Mouse (Mus musculus) gonadal fat pad, adult 2 months (tissue): ENCODE results near the gene Acer3. TPM values are rescaled to one million over a fixed set of nuclear protein-coding genes. Genes with fewer than 3 reads are reported as not detected.

Experiments
- DNase-seq: peaks from one replicate; pipeline ENCODE4 v3.0.0-alpha.2; 2012; ENCODE audit warnings: low read depth
- polyA plus RNA-seq: library from polyadenylated mRNA; depleted of rRNA; stranded (reverse); fragments of >200 nt; gene quantifications from 2 replicates; pipeline ENCODE4 v1.2.3, GENCODE M21; 2012

Gene Acer3
- polyA plus RNA-seq, 1 experiment: 8.2 TPM

DNA sequence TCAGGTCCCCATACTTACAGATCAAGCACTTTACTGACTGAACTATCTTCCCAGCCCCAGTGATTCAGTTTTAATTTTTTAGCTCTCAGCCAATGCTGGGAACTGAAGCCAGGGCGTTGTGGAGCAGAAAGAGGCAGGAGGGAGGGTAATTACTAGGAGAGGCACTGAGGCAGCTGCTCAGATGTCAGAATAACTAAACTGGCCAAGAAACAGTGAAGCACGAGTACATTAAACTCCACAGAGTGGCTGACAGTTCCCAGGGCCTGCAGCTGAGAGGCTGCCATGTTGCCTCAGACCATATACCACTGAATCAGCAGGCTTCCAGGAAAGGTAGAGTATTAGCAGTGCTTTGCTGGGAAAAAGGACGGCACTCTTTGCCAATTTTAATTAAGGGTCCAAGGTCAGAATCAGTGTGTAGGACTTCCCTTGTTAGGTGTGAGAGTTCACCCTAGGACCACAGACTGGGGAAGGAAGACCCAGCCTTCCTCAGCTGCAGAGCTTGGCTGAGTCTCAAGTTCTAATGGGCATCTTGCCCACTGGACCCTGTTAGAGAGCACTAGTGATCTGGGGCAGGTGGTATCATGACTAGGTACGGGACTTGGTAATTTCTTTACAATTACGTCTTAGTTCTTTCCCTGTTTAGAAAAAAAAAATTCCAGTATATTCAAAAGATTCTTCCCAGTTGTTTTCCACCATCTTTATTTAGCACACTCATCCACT is 11.8 kb upstream of the Acer3 start:
- no peak for DNase-seq

DNA sequence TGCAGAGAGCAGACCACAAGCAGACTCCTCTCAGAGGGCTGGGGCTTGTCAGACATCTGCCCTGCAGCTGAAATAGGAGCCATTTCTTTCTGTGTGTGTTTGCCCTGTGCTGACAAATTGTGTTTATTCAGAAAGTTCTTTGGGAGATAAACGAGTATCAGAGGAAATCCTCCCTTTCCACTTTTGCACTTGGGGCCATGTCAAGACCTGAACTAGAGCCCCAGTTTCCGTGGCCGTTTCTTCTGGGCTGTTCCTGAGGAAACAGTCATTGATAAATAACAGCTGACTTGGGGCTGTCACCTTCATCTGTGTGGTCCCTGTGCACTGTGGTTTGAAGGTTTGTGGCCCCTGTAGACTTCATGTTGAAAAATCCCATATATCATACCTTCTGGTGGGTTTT is 10.9 kb upstream of the Acer3 start:
- no peak for DNase-seq

DNA sequence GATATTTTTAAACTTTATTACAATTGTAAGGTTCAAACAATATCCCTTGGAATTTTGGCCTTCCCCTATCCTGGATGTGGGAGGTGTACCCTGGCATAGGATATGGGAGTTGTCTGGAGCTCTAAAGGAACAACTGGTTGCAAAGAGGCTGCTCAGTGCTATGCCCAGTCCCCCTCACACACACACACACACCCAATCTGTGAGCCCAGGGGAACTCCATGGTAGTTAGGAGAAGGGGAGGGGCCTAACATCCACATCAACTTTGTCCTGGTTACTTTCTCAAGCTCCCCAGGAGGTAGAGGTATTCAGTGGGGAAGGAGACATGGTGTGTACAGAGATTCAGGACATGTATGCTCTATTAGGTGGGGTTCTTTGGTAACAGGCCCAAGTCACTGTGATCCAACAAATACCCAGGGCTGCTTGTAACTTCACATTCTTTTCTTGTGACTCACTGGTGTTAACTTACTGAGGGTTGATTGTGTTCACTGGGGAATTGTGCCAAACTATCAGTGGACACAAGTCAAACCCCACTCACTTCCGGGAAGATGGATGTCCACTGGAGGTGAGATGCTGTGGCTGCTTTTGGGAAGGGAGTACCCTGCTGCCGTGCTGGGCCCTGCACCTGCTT is 9.5 kb upstream of the Acer3 start:
- no peak for DNase-seq

DNA sequence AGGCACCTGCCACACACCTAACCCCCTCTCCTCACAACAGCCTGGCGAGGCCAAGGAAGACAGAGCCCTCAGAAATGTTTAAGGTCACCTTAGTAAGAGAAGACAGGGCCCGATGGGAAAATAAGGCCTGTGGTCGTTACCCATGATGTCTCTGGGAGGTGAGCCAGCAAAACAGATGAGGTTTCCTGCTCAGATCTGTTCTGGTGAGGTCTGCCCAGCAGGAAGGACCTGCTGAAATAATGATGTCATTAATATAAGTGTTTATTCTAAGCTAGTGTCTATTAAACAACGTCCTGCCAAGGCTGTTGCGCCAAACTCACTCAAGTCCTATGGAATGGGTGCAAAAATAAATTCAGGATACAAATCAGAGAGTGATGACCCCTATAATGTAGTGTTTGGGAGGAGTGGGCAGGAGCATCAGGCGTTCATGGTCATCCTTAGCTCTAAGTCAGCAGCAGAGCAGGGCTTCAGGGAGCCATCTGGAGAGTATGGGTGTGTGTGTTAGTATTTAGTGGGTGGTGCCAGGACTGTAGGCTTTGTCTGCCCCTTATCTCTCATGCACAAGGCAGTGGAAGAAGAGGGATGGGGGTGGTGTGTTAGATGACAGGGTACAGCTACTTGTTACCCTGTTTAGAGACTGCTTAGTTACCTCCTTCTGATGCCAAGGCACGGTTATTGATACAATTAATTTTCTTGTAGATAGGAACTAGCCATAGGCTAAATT is 8.8 kb upstream of the Acer3 start:
- no peak for DNase-seq

DNA sequence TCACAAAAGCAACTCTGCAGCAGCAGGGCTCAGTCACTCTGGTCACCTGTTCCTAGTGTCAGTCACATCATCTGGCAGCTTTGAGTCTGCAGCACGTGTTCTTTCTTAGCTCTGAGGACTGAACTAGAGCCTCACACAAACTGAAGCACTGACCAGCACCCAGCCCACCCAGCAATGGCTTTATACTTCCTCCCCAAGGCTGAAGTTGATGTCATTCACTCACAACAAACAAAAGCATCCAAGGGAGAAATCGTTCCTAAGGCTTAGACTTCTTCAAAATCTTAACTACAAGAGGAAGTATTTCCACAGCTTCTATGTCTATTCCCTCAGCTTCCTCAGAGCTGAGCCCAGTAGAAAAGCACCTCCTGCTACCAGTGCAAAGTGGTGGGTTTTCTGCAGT is 7.3 kb upstream of the Acer3 start:
- no peak for DNase-seq

DNA sequence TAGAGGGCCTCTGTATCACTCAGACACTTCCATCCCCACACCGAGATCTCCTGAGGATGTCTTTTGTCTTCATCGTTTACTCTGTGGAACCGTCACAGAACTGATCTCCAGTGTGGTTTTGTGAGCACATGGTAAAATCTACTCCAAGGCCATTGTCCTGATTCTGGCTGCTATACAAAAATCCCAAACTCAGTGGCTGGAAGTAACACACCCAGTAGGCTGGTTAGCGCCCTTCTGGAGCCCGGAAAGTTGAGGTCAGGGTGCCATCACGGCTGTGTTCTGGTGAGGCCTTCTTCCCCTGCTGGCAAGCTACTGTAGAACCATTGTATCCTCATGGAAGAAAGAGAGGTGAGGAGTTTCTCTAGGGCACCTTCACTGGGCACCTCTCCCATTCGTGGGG is 5.0 kb upstream of the Acer3 start:
- no peak for DNase-seq

DNA sequence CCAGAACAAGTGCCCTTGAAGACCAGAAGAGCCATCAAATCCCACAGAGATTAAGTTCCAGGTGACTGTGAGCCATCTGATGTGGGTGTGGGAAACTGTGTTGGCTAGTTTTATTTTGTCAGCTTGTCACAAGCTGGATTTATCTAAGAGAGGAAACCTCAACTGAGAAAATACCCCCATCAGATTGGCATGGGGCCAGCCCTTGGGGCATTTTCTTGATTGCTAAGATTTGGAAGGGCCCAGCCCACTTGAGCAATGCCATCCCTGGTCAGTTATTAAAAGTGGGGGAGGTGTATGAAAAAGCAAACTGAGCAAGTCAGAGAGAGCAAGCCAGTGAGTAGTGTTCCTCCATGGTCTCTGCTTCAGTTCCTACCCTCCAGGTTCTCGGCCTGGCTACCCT is 3.2 kb upstream of the Acer3 start:
- DNase-seq: peak; percentile 86

DNA sequence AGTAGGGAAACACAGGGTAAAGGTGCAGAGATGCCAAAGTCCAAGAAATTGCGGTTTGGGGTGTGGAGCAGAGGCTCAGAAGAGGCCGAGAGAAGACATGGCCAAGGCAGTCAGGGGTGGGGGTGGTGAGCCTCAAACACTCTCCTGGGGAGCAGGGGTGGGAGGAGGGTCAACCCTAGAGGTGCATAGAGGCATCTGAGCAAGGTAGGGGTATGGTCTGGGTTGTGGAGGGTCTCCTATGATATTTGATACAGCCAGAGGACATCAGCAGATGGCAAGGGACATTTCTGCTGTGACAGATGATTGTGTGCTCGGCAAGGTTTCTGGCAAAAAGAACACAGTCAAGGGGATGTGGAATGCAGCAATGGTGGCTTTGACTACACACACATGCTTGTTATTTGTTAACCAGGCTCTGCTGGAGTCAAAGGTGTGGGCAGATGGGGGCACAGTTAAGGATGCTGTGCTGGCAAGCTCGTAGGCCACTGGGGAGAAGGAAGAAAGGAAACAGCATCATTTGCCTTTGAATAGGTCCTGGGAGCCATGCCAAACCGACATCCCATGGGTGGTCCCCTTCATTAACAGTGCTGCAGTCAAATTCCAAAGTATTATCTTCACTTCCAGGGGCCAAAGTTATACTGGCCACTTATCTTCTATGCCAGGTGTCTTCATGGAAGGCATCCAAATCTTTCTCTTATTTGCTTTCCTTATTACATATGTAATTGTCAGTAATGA is 2.4 kb upstream of the Acer3 start:
- DNase-seq: no peak

DNA sequence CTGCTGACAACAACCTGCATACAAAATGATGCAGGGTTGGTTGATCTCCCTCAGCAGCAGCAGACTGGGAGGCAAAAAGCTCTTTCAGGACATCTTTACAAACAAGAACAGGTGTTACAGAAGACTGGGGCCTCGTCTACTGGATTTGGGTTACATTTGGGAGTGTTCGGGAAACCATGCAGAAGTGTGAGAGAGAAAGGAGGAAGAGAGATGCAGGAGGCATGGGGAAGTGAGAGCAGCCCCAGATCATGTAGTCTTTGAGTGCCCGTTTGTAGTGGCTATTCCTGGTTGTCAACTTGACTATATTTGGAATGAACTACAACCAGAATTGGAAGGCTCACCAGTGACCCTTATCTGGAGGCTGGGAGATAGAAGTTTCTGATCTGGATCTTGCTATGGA is 1.4 kb upstream of the Acer3 start:
- DNase-seq: no peak

DNA sequence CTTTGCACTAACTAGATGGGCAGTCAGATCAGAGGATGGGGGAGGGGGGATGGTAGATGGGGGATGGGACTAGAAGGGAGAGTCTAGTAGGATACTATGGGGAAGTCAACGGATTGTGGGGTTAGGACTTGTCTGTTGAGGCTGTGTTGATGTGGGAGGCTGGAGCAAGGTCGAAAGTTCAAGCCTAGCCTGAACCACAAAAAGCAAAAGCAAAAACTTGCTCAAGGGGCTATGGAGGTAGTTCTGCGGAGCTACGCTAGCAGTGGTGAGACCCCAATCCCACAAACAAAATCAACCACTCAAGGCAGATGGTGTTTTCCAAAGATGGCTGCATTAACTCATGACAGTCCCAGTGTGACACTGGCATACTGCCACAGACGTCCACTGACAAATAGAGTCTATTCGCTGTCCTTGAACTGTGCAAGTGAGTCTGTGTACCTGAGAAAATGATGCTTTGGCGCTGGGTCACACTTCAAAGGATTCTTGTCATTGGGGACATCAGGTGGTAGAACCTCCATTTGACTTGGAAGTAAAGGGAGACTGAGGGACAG is 927 bp downstream of the Acer3 start:
- DNase-seq: no peak

DNA sequence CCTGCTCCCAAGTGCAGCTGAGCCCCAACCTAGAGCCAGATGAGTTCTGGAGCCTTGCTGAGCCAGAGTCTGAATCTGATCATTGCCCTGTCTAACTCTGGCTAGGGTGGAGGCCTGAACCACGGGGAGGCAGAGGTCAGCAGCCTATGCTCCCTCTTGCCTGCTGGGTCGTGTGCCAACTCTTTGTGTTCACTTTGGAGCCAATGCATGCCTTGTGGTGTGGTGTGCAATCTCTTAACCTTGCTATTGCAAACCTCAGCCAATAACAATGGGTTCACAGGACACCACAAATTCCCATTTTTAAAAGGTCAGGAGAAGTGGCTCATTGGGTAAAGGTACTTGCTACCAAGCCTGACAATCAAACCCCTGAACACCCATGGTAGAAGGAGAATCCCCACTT is 4.4 kb downstream of the Acer3 start:
- no peak for DNase-seq

DNA sequence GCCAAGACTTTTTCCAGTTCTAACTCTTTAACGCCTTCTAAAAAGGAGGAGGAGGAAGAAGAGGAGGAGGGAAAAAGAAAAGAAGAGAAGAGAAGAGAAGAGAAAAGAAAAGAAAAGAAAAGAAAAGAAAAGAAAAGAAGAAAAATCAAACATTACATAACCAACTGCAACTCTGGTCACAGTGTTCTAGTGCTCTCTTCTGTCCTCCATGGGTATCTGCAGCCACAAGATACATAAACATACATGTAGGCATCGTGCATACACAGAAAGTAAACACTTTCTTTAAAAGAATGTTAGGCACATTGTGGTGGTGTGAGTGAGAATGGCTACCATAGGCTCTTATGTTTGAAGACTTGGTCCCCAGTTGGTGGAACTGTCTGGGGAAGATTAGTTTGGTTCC is 5.9 kb downstream of the Acer3 start:
- no peak for DNase-seq

DNA sequence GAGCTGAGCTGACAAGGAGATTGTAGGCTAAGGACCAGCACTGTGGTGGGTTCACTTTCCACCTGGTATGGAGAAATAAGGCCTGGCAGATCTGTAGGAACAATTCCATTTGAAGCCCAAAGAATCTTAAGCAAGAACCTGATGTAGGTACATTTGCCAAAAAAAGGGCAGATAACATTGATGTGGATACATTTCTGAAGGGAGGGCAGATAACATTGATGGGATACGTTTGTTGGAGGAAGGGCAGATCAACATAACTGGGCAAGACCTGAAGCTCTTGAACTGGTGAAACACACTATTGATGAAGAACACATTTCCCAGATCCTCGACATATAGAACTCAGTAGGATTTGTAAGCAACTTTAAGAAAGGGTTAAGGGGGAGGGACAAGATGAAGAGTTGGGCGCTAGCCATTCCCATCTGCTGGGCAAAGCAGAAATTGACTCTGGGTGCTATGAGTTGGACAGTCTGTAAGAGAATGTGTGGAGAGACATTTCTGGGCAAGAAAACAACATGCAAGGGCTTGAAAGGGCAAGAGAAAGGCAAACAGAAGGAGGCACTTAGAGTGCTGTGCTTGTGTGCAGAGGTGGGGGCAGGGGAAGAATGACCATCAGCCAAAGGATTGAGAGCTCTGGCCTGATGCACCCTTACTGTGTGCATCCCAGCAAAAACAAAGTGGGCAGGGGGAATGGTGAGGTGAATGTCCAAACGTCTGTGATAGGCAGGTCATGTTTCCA is 8.7 kb downstream of the Acer3 start:
- no peak for DNase-seq

DNA sequence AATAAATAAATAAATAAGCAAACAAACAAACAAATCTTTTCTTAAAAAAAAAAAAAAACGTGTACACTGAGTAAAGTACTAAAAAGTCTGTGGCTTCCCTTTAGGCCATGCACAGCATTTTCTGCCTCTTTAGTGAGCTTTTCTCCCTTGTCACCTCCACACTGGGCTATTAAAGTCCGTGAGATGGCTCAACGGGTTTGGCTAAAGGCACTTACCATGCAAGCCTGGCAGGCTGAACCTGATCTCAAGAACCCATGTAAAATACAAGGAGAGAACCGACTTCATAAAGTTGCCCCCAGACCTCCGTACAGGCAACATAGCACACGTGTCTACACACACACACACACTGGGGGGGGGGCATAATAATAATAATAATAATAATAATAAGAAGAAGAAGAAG is 10.7 kb downstream of the Acer3 start:
- DNase-seq: no peak

DNA sequence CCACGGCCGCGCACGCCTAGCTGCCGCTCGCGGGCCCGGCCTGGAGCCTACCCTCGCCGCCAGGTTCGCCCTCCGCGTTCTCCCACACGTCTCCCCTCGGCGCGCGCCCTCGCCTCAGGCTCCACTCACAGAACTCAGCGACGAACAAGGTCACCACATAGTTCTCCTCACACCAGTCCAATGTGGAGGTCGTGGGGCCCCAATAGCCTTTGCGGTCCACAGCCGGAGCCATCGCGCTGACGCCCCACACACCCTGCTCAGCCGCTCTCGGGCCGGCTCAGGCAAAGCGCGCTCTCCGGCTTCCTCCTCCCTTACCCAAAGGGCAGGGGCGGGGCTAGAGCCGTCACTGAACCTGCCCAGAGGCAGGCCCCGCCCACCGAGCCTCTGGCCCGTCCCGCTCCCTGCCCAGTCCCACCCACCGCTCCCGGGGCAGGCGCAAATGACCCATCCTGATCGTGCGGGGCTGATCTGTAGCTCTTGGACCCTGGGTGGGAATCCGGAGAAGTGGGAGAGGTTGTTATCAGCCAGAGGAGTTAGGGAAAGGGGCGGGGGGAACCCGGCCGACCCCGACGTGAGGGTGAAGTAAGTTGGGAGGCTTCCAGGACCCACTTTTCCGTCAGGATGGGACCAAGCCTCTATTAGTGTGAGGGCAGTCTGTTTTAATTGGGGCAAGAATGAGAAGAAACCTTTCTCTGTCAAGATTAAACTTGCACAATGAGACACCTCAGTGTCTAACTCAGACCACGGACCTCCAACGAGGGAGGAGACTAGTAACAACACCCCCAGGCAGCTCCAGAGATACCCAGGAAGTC is 11.6 kb downstream of the Acer3 start:
- DNase-seq: no peak

DNA sequence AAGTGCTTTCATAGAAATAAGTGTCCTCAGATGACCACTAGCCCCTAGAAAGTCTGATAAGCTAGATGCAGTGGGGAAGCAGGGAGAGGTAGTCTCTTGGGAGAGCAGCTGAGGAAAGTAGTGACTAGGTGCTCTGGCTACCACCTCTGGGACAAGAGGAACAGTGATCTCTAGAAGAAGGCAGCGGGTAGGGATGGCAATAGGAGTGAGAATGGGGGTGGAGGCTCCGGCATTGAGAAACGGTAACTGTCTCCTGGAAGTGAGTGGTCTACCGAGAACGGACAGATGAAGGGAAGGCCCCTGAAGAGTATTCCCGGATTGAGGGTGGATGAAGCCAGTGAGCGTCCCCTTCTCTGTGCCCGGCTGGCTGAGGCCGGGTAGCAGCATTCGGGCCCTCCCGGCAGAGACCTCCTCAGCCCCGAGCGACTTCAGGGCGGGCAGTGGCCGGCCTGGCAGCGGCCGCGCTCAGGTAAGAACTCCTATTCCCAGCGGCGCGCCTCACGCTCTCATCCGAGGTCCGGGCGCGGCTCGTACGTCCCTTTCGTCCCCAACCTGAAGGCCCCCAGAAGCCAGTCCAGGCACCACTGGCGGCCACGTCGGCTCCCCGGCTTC is 12.3 kb downstream of the Acer3 start:
- DNase-seq: no peak

DNA sequence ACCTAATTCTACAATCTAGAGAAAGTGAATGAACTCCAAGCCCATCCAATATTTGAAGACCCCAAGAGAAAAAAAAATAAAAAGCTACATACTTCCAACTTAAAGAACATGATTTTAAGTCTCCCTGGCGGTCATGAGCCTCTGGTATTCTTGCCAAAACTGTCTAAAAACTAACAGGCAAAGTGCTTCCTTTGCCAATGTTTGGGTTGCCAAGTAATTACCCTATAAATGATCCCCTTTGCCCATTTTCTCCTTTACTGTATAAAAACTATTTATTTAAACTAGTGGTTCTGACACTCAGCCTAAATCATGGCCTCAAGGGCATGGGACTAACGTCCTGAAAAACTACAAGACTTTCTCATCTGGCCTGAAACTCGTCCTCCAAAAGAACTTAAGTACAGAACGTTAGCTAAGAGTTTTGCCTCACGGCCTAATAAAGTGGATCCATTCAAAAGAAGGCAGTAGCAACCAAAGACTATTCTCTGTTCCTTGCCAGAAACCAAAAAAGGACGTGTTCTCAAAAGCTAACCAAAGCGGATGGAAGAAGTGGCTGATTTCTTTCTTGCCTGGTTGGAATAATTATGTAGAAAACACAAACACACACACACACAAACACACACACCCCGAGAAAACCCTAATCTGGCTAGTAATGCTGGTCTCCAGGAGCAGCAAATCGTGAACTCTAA is 12.9 kb downstream of the Acer3 start:
- DNase-seq: no peak

DNA sequence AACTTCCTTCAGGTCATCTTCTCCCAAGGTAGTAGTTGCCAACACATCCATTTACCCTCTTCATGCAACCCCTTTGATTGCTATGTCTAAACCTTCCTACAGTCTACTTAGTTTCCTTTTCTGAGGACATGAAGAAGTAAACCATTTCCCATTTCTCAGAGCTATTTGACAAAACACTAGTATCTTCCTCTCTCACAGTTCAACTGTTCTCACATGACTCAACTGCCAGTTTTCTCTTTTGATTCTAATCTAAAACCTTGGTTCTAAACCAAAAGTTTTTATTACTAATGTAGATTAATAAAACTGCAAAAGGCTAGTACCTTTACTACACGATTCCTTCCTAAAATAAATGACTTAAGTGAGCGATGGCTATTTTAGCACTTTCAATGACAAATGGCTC is 13.6 kb downstream of the Acer3 start:
- no peak for DNase-seq

DNA sequence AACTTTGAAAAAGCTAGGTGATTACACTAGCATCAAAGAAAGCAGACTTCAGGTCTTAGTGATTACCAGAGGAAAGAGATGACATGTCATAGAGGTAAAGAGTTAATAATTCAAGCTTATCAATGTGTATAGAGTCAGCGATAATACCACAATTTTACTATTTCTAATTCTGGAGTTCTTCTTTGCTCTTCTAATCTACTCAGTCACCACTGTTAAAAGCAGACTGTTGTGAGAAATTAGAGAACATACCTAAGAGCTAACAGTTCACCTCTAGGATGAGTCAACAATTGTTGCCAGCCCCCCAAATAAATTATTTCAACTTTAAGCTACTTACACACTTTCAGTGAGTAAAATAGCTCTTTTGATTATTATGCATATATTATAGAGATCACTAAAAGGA is 28.1 kb downstream of the Acer3 start:
- no peak for DNase-seq

DNA sequence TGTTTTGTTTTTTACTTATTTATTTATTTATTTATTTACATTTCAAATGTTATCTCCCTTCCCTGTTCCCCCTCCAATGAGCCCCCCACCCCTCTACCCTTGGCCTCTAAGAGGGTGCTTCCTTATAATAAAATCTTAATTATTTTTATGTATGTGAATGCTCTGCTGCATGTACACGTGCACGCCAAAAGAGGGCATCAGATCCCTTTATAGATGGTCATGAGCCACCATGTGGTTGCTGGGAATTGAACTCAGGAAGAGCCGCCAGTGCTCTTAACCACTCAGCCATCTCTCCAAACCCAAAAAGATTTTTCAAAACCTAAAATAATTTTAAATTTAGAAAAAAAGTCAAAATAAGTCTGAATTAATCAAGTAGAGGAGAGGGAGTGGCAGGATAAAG is 31.4 kb downstream of the Acer3 start:
- no peak for DNase-seq
